Mouse (Mus musculus): ENCODE results near the gene Slc10a1.

GRCm38 (mm10) chr12:80944204-80944603 lies 24.3 kb downstream of the Slc10a1 start:
- no peak for TF ChIP-seq EP300 (IDR thresholded peaks at IDR 0.05; ENCODE audit: low read length)
- no peak for TF ChIP-seq POLR2AphosphoS2 (IDR thresholded peaks at IDR 0.05; ENCODE audit: low read depth, low read length)
- no peak for TF ChIP-seq CTCF (conservative IDR thresholded peaks at IDR 0.05 in 1 of 2, IDR thresholded peaks at IDR 0.05 in 1 of 2; ENCODE audit: low read depth in 2 of 2, low read length in 2 of 2)
- TF ChIP-seq E2F4 (IDR thresholded peaks at IDR 0.05; ENCODE audit: insufficient replicate concordance, low read depth, low read length), result no peak
- TF ChIP-seq UBTF (IDR thresholded peaks at IDR 0.05; ENCODE audit: low read depth, low read length), result no peak
- TF ChIP-seq JUND (conservative IDR thresholded peaks at IDR 0.05; ENCODE audit: low read depth, low read length), result no peak
- TF ChIP-seq MEF2A (IDR thresholded peaks at IDR 0.05; ENCODE audit: borderline replicate concordance, low read depth, low read length), result no peak
- TF ChIP-seq ZNF384 (IDR thresholded peaks at IDR 0.05; ENCODE audit: low read depth, low read length), result no peak
